Mouse (Mus musculus) kidney, embryonic 14.5 days (tissue): ENCODE measurements around the gene Sgf29. TPM values are rescaled to one million over a fixed set of nuclear protein-coding genes. Genes with fewer than 3 reads are reported as not detected.
"Not testable (repeated sequence)": the region's sequence is repeated elsewhere in the genome, so short reads cannot be mapped to it uniquely, and the experiment has no call there.

Experiments used
- ATAC-seq: fragments of 200-750 bp; cut with Nextera tagmentation; 2 replicates; pipeline ENCODE4 v1.8.0; 2017; ENCODE audit warnings: moderate number of reproducible peaks, mild to moderate bottlenecking, moderate TSS enrichment, moderate library complexity; ENCODE audit not compliant: low FRiP score, low TSS enrichment
- H3K27ac ChIP-seq: fragments of 300-500 bp; sonication (generic); 2 replicates; pipeline ENCODE4 v1.5.1; 2014; ENCODE audit warnings: low read depth, mild to moderate bottlenecking, low read length, moderate library complexity, mixed read lengths
- H3K27me3 ChIP-seq: fragments of 300-500 bp; sonication (generic); 2 replicates; pipeline ENCODE4 v1.6.1; 2014; ENCODE audit warnings: mild to moderate bottlenecking, low read length; ENCODE audit not compliant: control insufficient read depth, insufficient read depth
- H3K36me3 ChIP-seq: fragments of 300-500 bp; sonication (generic); 2 replicates; pipeline ENCODE4 v1.6.1; 2014; ENCODE audit warnings: low read length, mixed read lengths; ENCODE audit not compliant: control insufficient read depth, insufficient read depth
- H3K4me1 ChIP-seq: fragments of 300-500 bp; sonication (generic); 2 replicates; pipeline ENCODE4 v1.6.1; 2014; ENCODE audit warnings: low read length, mixed read lengths; ENCODE audit not compliant: control insufficient read depth, insufficient read depth
- H3K4me2 ChIP-seq: fragments of 300-500 bp; sonication (generic); replicated peaks from 2 replicates; pipeline ENCODE4 v1.6.1; 2014; ENCODE audit warnings: low read depth, mild to moderate bottlenecking, low read length
- H3K4me3 ChIP-seq: fragments of 300-500 bp; sonication (generic); 2 replicates; pipeline ENCODE4 v1.5.1; 2014; ENCODE audit warnings: mild to moderate bottlenecking, low read length
- H3K9ac ChIP-seq: fragments of 300-500 bp; sonication (generic); 2 replicates; pipeline ENCODE4 v1.6.1; 2014; ENCODE audit warnings: low read depth, mild to moderate bottlenecking, low read length, moderate library complexity
- H3K9me3 ChIP-seq: fragments of 300-500 bp; sonication (generic); 2 replicates; pipeline ENCODE4 v1.6.1; 2016; ENCODE audit warnings: low read length; ENCODE audit not compliant: control insufficient read depth
- WGBS: fragments of 180-500 bp; shearing (Covaris S2); extraction: QIAGEN DNeasy Blood & Tissue Kit; methylation state at CpG from one replicate; pipeline ENCODE4 v1.1.7; 2014; 5-methylcytosine and 5-hydroxymethylcytosine counted together
- polyA plus RNA-seq: library from polyadenylated mRNA; unstranded; fragments of >200 nt; fragmentation: Nextera tagmentation; extraction: Ambion mirVana; gene quantifications from 2 replicates; pipeline ENCODE4 v1.2.1, GENCODE M21; 2014

Gene Sgf29
- polyA plus RNA-seq, 1 experiment from 2014 or later: 35.6 TPM

- WGBS: 90% methylated on average over 3 of the region's 3 CpGs
- no peak overlapping the region for H3K9ac ChIP-seq
Observed at GRCm38 (mm10) chr7:126670152-126670551, 21.0 kb downstream of the Sgf29 start.

GRCm38 (mm10) chr7:126672111-126672510 lies 23.0 kb downstream of the Sgf29 start:
- Histone ChIP-seq H3K36me3 (peaks cover 21% of the 10 kb centered on the region; the same call in 1 of the 2 replicates), H3K27me3 (no peaks in the 10 kb centered on the region)

More at GRCm38 (mm10) chr7:126670152-126670551, 21.0 kb downstream of the Sgf29 start:
- H3K27me3 ChIP-seq: no peaks in the 10 kb centered on the region
- no peak overlapping the region for H3K4me2 ChIP-seq
- H3K9me3 ChIP-seq: no peaks in the 10 kb centered on the region
- no peak for ATAC-seq
- H3K36me3 ChIP-seq: peaks cover 23% of the 10 kb centered on the region; the same call in 1 of the 2 replicates
- no peak overlapping the region for H3K4me3 ChIP-seq
- no peak overlapping the region for H3K27ac ChIP-seq
- no peaks in the 10 kb centered on the region for H3K4me1 ChIP-seq

DNA sequence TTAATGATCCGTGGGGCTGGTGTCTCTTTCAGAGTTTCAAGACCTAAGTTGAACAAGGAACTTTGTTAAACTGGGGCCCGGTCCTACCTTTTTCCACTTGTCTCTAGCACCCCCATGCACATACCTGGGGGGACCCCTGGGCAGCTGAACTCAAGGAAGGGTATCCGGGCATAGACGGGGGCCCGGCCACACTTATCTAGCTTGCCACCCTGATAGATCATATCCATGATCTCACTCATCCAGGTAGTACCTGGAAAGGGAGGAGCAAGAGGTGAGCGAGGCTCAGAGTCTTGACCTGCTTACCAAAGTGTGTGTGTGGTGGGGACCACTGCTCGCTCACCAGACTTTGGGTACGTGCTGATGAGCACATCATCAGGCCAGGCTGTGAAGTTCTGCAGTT lies 26.0 kb downstream of the Sgf29 start:
- no peak for ATAC-seq
- 97% methylated on average over 8 of the region's 8 CpGs for WGBS
- Histone ChIP-seq H3K4me3 (no peak overlapping the region), H3K27ac (no peak overlapping the region), H3K4me1 (no peaks in the 10 kb centered on the region), H3K9ac (no peak overlapping the region), H3K27me3 (no peaks in the 10 kb centered on the region), H3K4me2 (no peak overlapping the region), H3K9me3 (no peaks in the 10 kb centered on the region), H3K36me3 (peaks cover 19% of the 10 kb centered on the region; the same call in 1 of the 2 replicates)

More at GRCm38 (mm10) chr7:126672111-126672510, 23.0 kb downstream of the Sgf29 start:
- Histone ChIP-seq H3K4me1 (no peaks in the 10 kb centered on the region), H3K9ac (no peak overlapping the region), H3K4me2 (no peak overlapping the region), H3K9me3 (no peaks in the 10 kb centered on the region), H3K4me3 (no peak overlapping the region), H3K27ac (no peak overlapping the region)
- WGBS: 95% methylated on average over 9 of the region's 9 CpGs
- ATAC-seq: no peak

DNA sequence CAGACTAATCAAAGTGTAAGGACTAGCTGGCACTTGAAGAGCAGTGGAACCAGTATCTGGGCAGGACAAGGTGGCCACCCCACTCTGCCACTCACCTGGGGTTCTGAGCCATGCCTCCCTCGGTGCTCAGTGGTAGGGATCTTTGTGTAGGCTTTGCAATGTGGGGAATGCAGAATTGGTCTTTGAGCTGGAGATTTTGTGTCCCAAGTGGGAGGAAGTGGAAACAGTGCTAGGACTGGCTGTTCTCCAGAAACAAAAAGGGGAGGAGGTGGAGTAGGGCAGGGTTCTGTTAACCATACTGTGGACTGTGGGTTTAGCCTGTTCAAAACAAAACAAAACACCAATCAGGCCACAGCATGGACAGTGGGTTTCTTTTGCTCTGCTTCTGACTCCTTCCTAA lies 27.1 kb downstream of the Sgf29 start, which contains the start of gene Sult1a1:
Gene Sult1a1, minus strand, starts transcription at position 226 of the 400 bp plus-strand sequence.
- no peak within 1 kb of the TSS for H3K4me2 ChIP-seq
- H3K4me3 ChIP-seq: no peak within 1 kb of the TSS
- 84% methylated on average over 1 of the region's 1 CpGs for WGBS
- no peaks in the 10 kb centered on the region for H3K4me1 ChIP-seq
- no peaks in the 10 kb centered on the region for H3K27me3 ChIP-seq
- 0 out of 2 replicates have a peak, but pooled peaks have one; percentile 35 for ATAC-seq
- H3K27ac ChIP-seq: no peak within 1 kb of the TSS; the same call in 1 of the 2 replicates
- H3K9ac ChIP-seq: no peak within 1 kb of the TSS; the same call in 1 of the 2 replicates
- H3K36me3 ChIP-seq: peaks cover 17% of the 10 kb centered on the region; the same call in 1 of the 2 replicates
- H3K9me3 ChIP-seq: no peaks in the 10 kb centered on the region

DNA sequence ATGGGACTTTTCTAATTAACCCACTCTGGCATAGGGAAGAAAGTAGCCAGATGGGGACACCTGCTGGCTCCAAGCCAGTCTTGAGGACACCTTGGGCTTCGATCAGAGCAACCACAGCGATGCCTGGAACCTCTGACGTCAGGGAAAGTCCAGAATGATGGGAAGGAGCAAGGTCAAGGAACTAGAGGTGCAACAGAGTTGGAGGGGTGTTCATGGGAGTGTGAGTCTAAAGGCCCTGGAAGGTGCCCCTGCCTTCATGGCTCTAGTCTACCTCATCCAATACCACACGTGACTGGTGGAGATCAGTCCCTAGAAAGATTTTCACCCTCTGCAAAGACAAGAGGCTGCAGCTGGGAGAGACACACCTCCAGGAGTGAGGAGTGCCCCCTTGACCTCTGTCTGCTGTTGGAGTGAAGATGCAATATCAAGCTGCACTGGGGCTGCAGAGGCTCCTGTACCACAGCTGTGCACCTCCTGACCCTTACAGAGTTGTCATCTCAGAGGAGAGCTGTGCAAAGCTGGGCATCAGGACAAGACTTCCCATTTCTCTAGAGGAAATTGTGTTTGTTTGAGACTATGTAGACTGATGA lies 27.6 kb downstream of the Sgf29 start:
- no peak for ATAC-seq
- Histone ChIP-seq H3K27me3 (no peaks in the 10 kb centered on the region), H3K4me2 (no peak overlapping the region), H3K27ac (no peak overlapping the region), H3K36me3 (peaks cover 14% of the 10 kb centered on the region; the same call in 1 of the 2 replicates), H3K9ac (no peak overlapping the region), H3K9me3 (no peaks in the 10 kb centered on the region), H3K4me1 (no peaks in the 10 kb centered on the region), H3K4me3 (no peak overlapping the region)
- 81% methylated on average over 4 of the region's 4 CpGs for WGBS

DNA sequence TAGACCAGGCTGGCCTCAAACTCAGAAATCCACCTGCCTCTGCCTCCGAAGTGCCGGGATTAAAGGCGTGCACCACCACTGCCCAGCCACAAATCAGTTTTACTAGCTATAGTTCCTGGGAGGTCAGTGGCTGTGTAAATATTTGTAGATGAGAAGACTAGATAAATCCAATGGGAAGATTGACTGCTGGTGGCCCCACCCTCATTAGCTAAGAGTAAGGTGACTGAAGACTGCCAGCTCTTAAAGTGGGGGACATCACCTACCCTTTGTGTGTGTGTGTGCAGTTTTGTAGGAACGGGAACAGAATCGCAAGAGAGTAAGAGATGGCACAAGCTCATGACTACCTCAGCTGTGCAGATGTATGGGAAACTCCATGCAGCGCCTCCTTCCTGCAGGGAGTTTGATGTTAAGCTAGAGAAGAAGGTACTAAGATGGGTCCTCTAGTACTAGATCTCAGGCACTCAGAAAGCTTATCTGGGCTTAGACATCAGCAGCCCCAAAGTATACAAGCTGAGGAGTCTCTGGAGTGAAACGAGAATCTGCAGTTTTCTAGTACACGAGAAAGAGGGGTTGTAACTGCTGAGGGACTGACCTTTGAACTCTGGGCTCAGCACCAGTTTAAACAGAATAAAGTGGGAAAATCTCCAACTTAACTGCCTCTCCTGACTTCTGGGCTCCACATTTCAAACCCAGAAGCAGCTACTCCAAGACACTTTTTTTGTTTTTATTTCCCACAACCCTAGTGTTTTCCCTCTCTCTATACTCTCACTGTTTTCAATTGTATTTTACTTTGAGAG lies 29.6 kb downstream of the Sgf29 start:
- WGBS: 64% methylated on average over 8 of the region's 8 CpGs
- no peaks in the 10 kb centered on the region for H3K27me3 ChIP-seq
- no peaks in the 10 kb centered on the region for H3K4me1 ChIP-seq
- no peak for ATAC-seq
- no peaks in the 10 kb centered on the region for H3K9me3 ChIP-seq
- H3K4me2 ChIP-seq: no peak overlapping the region
- no peak overlapping the region for H3K9ac ChIP-seq
- peaks cover 2% of the 10 kb centered on the region; the same call in 1 of the 2 replicates for H3K36me3 ChIP-seq
- H3K4me3 ChIP-seq: no peak overlapping the region
- H3K27ac ChIP-seq: no peak overlapping the region

DNA sequence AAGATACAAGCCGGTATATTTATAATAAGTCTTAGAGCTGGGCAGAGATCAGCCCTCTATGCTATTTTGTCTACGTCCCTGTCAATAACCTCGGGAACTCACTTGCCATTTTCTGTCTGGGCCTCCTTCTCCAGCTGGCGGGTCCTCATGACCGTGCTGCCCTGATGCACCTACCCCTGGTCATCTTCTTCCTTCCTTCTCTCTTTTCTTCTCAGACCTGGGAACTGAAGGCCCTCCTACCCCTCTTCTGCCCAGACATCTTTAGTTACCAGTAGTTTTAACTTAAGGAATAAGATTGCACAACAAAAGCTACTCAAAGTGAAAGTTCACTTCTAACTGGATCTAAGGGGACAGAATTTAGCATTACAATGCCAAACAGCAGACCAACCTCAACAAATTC lies 30.6 kb downstream of the Sgf29 start:
- Histone ChIP-seq H3K4me3 (no peak overlapping the region), H3K9ac (no peak overlapping the region), H3K4me1 (no peaks in the 10 kb centered on the region), H3K27ac (no peak overlapping the region), H3K4me2 (no peak overlapping the region), H3K36me3 (peaks cover 2% of the 10 kb centered on the region; the same call in 1 of the 2 replicates), H3K27me3 (no peaks in the 10 kb centered on the region), H3K9me3 (no peaks in the 10 kb centered on the region)
- no peak for ATAC-seq
- 93% methylated on average over 5 of the region's 5 CpGs for WGBS

DNA sequence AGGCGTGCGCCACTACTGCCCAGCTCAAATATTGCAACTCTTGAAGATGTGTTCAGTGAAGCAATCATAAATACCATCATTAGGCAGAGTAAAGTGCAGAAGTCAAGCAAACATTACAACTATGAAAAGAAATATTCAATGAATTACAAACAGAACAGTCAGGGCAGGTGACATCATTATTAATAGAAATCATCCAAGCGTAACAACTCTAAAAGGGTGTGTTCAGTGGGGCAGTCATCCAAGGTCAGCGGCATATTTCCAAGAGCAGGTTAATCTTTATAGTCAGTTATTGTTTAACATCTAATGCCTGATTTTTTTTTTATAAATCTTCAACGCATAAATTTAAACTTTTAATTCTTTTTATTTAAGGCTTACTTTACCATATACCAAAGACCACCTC lies 32.1 kb downstream of the Sgf29 start:
- no peak overlapping the region for H3K9ac ChIP-seq
- WGBS: 89% methylated on average over 5 of the region's 5 CpGs
- H3K4me2 ChIP-seq: no peak overlapping the region
- no peak overlapping the region for H3K27ac ChIP-seq
- no peaks in the 10 kb centered on the region for H3K4me1 ChIP-seq
- H3K27me3 ChIP-seq: no peaks in the 10 kb centered on the region
- no peaks in the 10 kb centered on the region for H3K36me3 ChIP-seq
- no peak for ATAC-seq
- no peak overlapping the region for H3K4me3 ChIP-seq
- H3K9me3 ChIP-seq: no peaks in the 10 kb centered on the region

DNA sequence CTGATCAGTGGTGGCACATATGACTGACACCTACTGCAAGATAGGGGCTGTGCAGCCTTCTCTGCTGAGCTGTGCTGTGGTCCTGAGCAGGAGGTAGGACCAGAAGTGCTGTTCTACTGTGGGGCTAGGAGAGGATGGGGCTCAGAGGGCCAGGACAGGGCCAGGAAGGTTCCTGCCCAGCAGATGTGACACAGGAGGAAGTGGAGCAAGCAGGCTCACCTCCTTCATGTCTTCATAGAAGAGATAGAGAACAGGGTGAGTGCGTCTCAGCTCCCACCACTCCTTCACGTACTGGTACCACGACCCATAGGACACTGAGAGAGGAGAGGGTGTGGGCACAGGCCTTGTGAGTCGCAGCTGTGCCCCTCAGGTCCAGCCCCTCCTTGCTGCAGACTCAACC lies 39.0 kb downstream of the Sgf29 start:
- not testable (repeated sequence) for H3K9ac ChIP-seq, H3K27ac ChIP-seq, H3K4me2 ChIP-seq, H3K4me3 ChIP-seq, ATAC-seq, H3K4me1 ChIP-seq, H3K27me3 ChIP-seq, H3K9me3 ChIP-seq
- 80% methylated on average over 4 of the region's 4 CpGs for WGBS
- H3K36me3 ChIP-seq: peaks cover 21% of the 10 kb centered on the region
